Mouse (Mus musculus) erythroblast, embryonic 14.5 days (primary cell): Measurements from ENCODE around the gene Bik. TPM values are rescaled to one million over a fixed set of nuclear protein-coding genes. Genes with fewer than 3 reads are reported as not detected.

ENCODE experiments used
- H3K27me3 ChIP-seq: 2 replicates; pipeline ENCODE4 v1.6.1; 2012; ENCODE audit warnings: inconsistent platforms; ENCODE audit not compliant: control insufficient read depth
- H3K36me3 ChIP-seq: 2 replicates; pipeline ENCODE4 v1.6.1; 2012; ENCODE audit warnings: mild to moderate bottlenecking, inconsistent platforms; ENCODE audit not compliant: control insufficient read depth
- H3K4me1 ChIP-seq: 2 replicates; pipeline ENCODE4 v1.6.1; 2012; ENCODE audit warnings: inconsistent platforms; ENCODE audit not compliant: control insufficient read depth
- H3K4me3 ChIP-seq: replicated peaks from 2 replicates; pipeline ENCODE3; 2012; ENCODE audit warnings: moderate library complexity, mild to moderate bottlenecking, inconsistent platforms
- H3K9me3 ChIP-seq: 2 replicates; pipeline ENCODE4 v1.6.1; 2012; ENCODE audit warnings: low read length, inconsistent platforms, mixed read lengths; ENCODE audit not compliant: control insufficient read depth
- GATA1 ChIP-seq: IDR thresholded peaks from 2 replicates; pipeline ENCODE4 v1.6.1; 2012; ENCODE audit warnings: low read length, inconsistent platforms, mixed read lengths
- TAL1 ChIP-seq: IDR thresholded peaks from 3 replicates; pipeline ENCODE4 v1.6.1; 2012; ENCODE audit warnings: low read length, inconsistent platforms, mixed read lengths
- polyA plus RNA-seq: library from polyadenylated mRNA; stranded (reverse); fragments of >175 nt; gene quantifications from 2 replicates; pipeline ENCODE4 v1.2.3, GENCODE M21; 2012

Gene Bik
- polyA plus RNA-seq, 1 experiment = not detected

- Histone ChIP-seq H3K9me3 (peaks cover 16% of the 10 kb centered on the region), H3K4me3 (peak overlapping the region; percentile 40)
- TF ChIP-seq GATA1 (no peak), TAL1 (no peak)
Measured at GRCm38 (mm10) chr15:83583419-83584156, 56.9 kb downstream of the Bik start.

GRCm38 (mm10) chr15:83584741-83585220, 58.1 kb downstream of the Bik start:
- peaks cover 16% of the 10 kb centered on the region for H3K9me3 ChIP-seq
- peaks cover 99% of the 10 kb centered on the region for H3K36me3 ChIP-seq
- no peak overlapping the region for H3K4me3 ChIP-seq
- no peaks in the 10 kb centered on the region; the same call in 1 of the 2 replicates for H3K27me3 ChIP-seq
- peaks cover 41% of the 10 kb centered on the region for H3K4me1 ChIP-seq
- no peak for TF ChIP-seq GATA1

More at GRCm38 (mm10) chr15:83583419-83584156, 56.9 kb downstream of the Bik start:
- Histone ChIP-seq H3K4me1 (peaks cover 35% of the 10 kb centered on the region), H3K36me3 (peaks cover 99% of the 10 kb centered on the region), H3K27me3 (no peaks in the 10 kb centered on the region; the same call in 1 of the 2 replicates)

- H3K4me1 ChIP-seq = peaks cover 68% of the 10 kb centered on the region
Measured at GRCm38 (mm10) chr15:83590841-83591240, 64.2 kb downstream of the Bik start.

GRCm38 (mm10) chr15:83591758-83592157, 65.1 kb downstream of the Bik start:
- Histone ChIP-seq H3K27me3 (no peaks in the 10 kb centered on the region; the same call in 1 of the 2 replicates), H3K9me3 (peaks cover 5% of the 10 kb centered on the region), H3K36me3 (peaks cover 89% of the 10 kb centered on the region), H3K4me3 (peak overlapping the region; percentile 84), H3K4me1 (peaks cover 77% of the 10 kb centered on the region)
- TF ChIP-seq GATA1 (no peak), TAL1 (no peak)

More at GRCm38 (mm10) chr15:83590841-83591240, 64.2 kb downstream of the Bik start:
- Histone ChIP-seq H3K36me3 (peaks cover 89% of the 10 kb centered on the region), H3K4me3 (peak overlapping the region; percentile 84), H3K9me3 (peaks cover 14% of the 10 kb centered on the region), H3K27me3 (no peaks in the 10 kb centered on the region; the same call in 1 of the 2 replicates)
- TF ChIP-seq GATA1 = no peak
- no peak for TF ChIP-seq TAL1

- Histone ChIP-seq H3K27me3 (no peaks in the 10 kb centered on the region), H3K4me1 (peaks cover 82% of the 10 kb centered on the region), H3K4me3 (peak overlapping the region; percentile 84), H3K36me3 (peaks cover 89% of the 10 kb centered on the region), H3K9me3 (no peaks in the 10 kb centered on the region)
- peak; percentile 83 for TF ChIP-seq GATA1
- peak; percentile 83 for TF ChIP-seq TAL1
Measured at GRCm38 (mm10) chr15:83592260-83593188, 65.9 kb downstream of the Bik start.

GRCm38 (mm10) chr15:83593189-83593585, 66.5 kb downstream of the Bik start:
- H3K36me3 ChIP-seq = peaks cover 89% of the 10 kb centered on the region

GRCm38 (mm10) chr15:83593702-83594512, 67.2 kb downstream of the Bik start:
- no peak for TF ChIP-seq GATA1
- TF ChIP-seq TAL1 = no peak
- Histone ChIP-seq H3K36me3 (peaks cover 84% of the 10 kb centered on the region), H3K27me3 (no peaks in the 10 kb centered on the region), H3K9me3 (no peaks in the 10 kb centered on the region), H3K4me3 (peak overlapping the region; percentile 84), H3K4me1 (peaks cover 79% of the 10 kb centered on the region)

More at GRCm38 (mm10) chr15:83593189-83593585, 66.5 kb downstream of the Bik start:
- H3K27me3 ChIP-seq = no peaks in the 10 kb centered on the region
- peaks cover 86% of the 10 kb centered on the region for H3K4me1 ChIP-seq
- no peaks in the 10 kb centered on the region for H3K9me3 ChIP-seq
- no peak for TF ChIP-seq GATA1
- no peak for TF ChIP-seq TAL1
- H3K4me3 ChIP-seq = peak overlapping the region; percentile 84

Other genes starting within 250 kb of the Bik start
- 2.4 and 3.3 TPM in 2 replicates for gene Arfgap3, start 176.6 kb upstream of the Bik start, polyA plus RNA-seq
- 8.8 and 13.2 TPM in 2 replicates for gene Pacsin2, start 62.3 kb upstream of the Bik start, polyA plus RNA-seq
- gene Ttll1, start 16.0 kb upstream of the Bik start, polyA plus RNA-seq = 0.13 TPM in 2 replicates
- gene Tspo, start 36.7 kb downstream of the Bik start, polyA plus RNA-seq = 62.5 and 75.0 TPM in 2 replicates
- 0.91 and 2.0 TPM in 2 replicates for gene Mcat, start 36.9 kb downstream of the Bik start, polyA plus RNA-seq
- 27.8 and 30.9 TPM in 2 replicates for gene Ttll12, start 68.3 kb downstream of the Bik start, polyA plus RNA-seq
- gene Scube1, start 198.2 kb downstream of the Bik start, polyA plus RNA-seq = 0.01 TPM in 1 of 2 replicates, not detected in the other